In genomic region chr17:3610928-3611780, GRCm38 (mm10) we compare ENCODE assay signal across 8 mouse cellular contexts. TPM values are rescaled to one million over a fixed set of nuclear protein-coding genes. Genes with fewer than 3 reads are reported as not detected.
DNase-seq lines count a peak whose midpoint lies in the region; ATAC-seq lines count a peak whose summit lies in the region.

No protein-coding gene starts in this region.

- H3K9ac ChIP-seq in kidney, embryonic 14.5 days (ENCODE audit: low read depth, low read length): peak overlapping the region; percentile 18; the same call in 1 of the 2 replicates
- H3K9ac ChIP-seq in limb, embryonic 12.5 days (replicated peaks): no peak overlapping the region

- DNase-seq in kidney, adult 11 months: no peak
- peak; percentile 55 to 63 for DNase-seq in cerebellum, postnatal 10 days
- no peak for DNase-seq in hindbrain, embryonic 10.5 days (ENCODE audit: low spot score)
- DNase-seq in right cerebral cortex, postnatal 25 days: peak; percentile 26
- no peak for DNase-seq in thymus, postnatal 25 days
- no peak for DNase-seq in gastrocnemius, postnatal 25 days

- peaks cover 7% of the 10 kb centered on the region; the same call in 1 of the 2 replicates for H3K4me1 ChIP-seq in kidney, embryonic 14.5 days (ENCODE audit: control insufficient read depth, insufficient read depth, low read length)
- H3K4me1 ChIP-seq in hindbrain, embryonic 10.5 days (replicated peaks): peaks cover 16% of the 10 kb centered on the region
- H3K4me1 ChIP-seq in limb, embryonic 12.5 days (replicated peaks): no peaks in the 10 kb centered on the region

- ATAC-seq in kidney, embryonic 14.5 days (ENCODE audit: low FRiP score, low TSS enrichment): 0 out of 2 replicates have a peak, but pooled peaks have one; percentile 68
- no peak for ATAC-seq in limb, embryonic 12.5 days (ENCODE audit: insufficient number of reproducible peaks, insufficient read depth, low FRiP score, low TSS enrichment, low read depth)

- peak overlapping the region; percentile 25 for H3K4me3 ChIP-seq in kidney, embryonic 14.5 days (ENCODE audit: low read length)
- H3K4me3 ChIP-seq in hindbrain, embryonic 10.5 days: peak overlapping the region; percentile 34
- peak overlapping the region; percentile 30 for H3K4me3 ChIP-seq in limb, embryonic 12.5 days (replicated peaks)

- H3K27me3 ChIP-seq in kidney, embryonic 14.5 days (ENCODE audit: control insufficient read depth, insufficient read depth, low read length): no peaks in the 10 kb centered on the region
- H3K27me3 ChIP-seq in hindbrain, embryonic 10.5 days (ENCODE audit: insufficient read depth, poor library complexity, severe bottlenecking): no peaks in the 10 kb centered on the region
- H3K27me3 ChIP-seq in limb, embryonic 12.5 days: no peaks in the 10 kb centered on the region

- H3K27ac ChIP-seq in kidney, embryonic 14.5 days (ENCODE audit: low read depth, low read length): no peak overlapping the region
- peak overlapping the region; percentile 12; the same call in 1 of the 2 replicates for H3K27ac ChIP-seq in hindbrain, embryonic 10.5 days
- H3K27ac ChIP-seq in limb, embryonic 12.5 days: no peak overlapping the region

- no peaks in the 10 kb centered on the region for H3K36me3 ChIP-seq in kidney, embryonic 14.5 days (ENCODE audit: control insufficient read depth, insufficient read depth, low read length)
- H3K36me3 ChIP-seq in hindbrain, embryonic 10.5 days: no peaks in the 10 kb centered on the region
- no peaks in the 10 kb centered on the region for H3K36me3 ChIP-seq in limb, embryonic 12.5 days

- whole genome bisulfite sequencing in kidney, embryonic 14.5 days: 14% methylated on average over 21 of the region's 21 CpGs
- 31% methylated on average over 21 of the region's 21 CpGs for WGBS in hindbrain, embryonic 10.5 days
- WGBS in limb, embryonic 12.5 days: 25% methylated on average over 21 of the region's 21 CpGs

- no peaks in the 10 kb centered on the region for H3K9me3 ChIP-seq in kidney, embryonic 14.5 days (ENCODE audit: control insufficient read depth, low read length)
- H3K9me3 ChIP-seq in hindbrain, embryonic 10.5 days: no peaks in the 10 kb centered on the region
- no peaks in the 10 kb centered on the region for H3K9me3 ChIP-seq in limb, embryonic 12.5 days

- H3K4me2 ChIP-seq in kidney, embryonic 14.5 days (replicated peaks; ENCODE audit: low read depth, low read length): peak overlapping the region; percentile 37
- peak overlapping the region; percentile 52 for H3K4me2 ChIP-seq in limb, embryonic 12.5 days

RNA-seq across cellular contexts. Expression of gene Tfb1m, which starts 53.6 kb away (rescaled TPM):
- polyA plus RNA-seq in kidney, embryonic 14.5 days (2014; fragmentation: Nextera tagmentation; extraction: Ambion mirVana): 19.5 and 21.4 TPM in 2 replicates
- 17.5 and 19.7 TPM in 2 replicates for polyA plus RNA-seq in hindbrain, embryonic 10.5 days (2016; fragmentation: Nextera tagmentation; extraction: Ambion mirVana)
- 18.8 and 21.1 TPM in 2 replicates for polyA plus RNA-seq in limb, embryonic 12.5 days (2016; fragmentation: Nextera tagmentation; extraction: Ambion mirVana)
- 1 to 10 TPM; 6.3 to 7.6 TPM for total RNA-seq in gastrocnemius, postnatal 25 days (2021)

Comparison
In these comparisons a context has a peak if more than half of its experiments do, and no peak if none do; other contexts are left out.
1. DNase-seq: peak in cerebellum, postnatal 10 days (2 of 2) and right cerebral cortex, postnatal 25 days (single experiment); none in kidney, adult 11 months (single experiment), hindbrain, embryonic 10.5 days (single experiment), thymus, postnatal 25 days (single experiment) and gastrocnemius, postnatal 25 days (single experiment).
2. Peak in every context shown above with its lines, with median percentiles within 50 percentile points of each other: H3K4me3 ChIP-seq.